Mouse (Mus musculus): Measurements from ENCODE around the gene Hdgfl2. TPM values are rescaled to one million over a fixed set of nuclear protein-coding genes. Genes with fewer than 3 reads are reported as not detected.

Hdgfl2 gene
- polyA plus RNA-seq, 1 experiment from 2014 or later = 177 TPM

- Histone ChIP-seq H3K9ac (no peak overlapping the region), H3K9me3 (replicated peaks) (no peaks in the 10 kb centered on the region), H3K4me1 (peaks cover 5% of the 10 kb centered on the region; the same call in 1 of the 2 replicates), H3K27ac (no peak overlapping the region), H3K4me2 (replicated peaks) (no peak overlapping the region), H3K36me3 (no peaks in the 10 kb centered on the region), H3K4me3 (no peak overlapping the region), H3K27me3 (0 out of 2 replicates have a peak, but pooled peaks cover 2% of the 10 kb centered on the region)
- ATAC-seq (ENCODE audit: low FRiP score) = no peak
- WGBS = 74% methylated on average over 4 of the region's 4 CpGs
These were observed 31.1 kb downstream of the Hdgfl2 start for GRCm38 (mm10) chr17:56110571-56110970.

GRCm38 (mm10) chr17:56111021-56111420 is 31.6 kb downstream of the Hdgfl2 start:
- 53% methylated on average over 1 of the region's 1 CpGs for whole genome bisulfite sequencing
- Histone ChIP-seq H3K4me2 (replicated peaks) (no peak overlapping the region), H3K27me3 (0 out of 2 replicates have a peak, but pooled peaks cover 4% of the 10 kb centered on the region), H3K9me3 (replicated peaks) (no peaks in the 10 kb centered on the region), H3K9ac (no peak overlapping the region), H3K27ac (no peak overlapping the region), H3K4me1 (peaks cover 5% of the 10 kb centered on the region; the same call in 1 of the 2 replicates), H3K4me3 (no peak overlapping the region), H3K36me3 (no peaks in the 10 kb centered on the region)
- no peak for ATAC-seq (ENCODE audit: low FRiP score)

- peaks cover 10% of the 10 kb centered on the region for H3K27me3 ChIP-seq
- ATAC-seq (ENCODE audit: low FRiP score) = no peak
- H3K9me3 ChIP-seq (replicated peaks) = no peaks in the 10 kb centered on the region
- no peak overlapping the region for H3K4me3 ChIP-seq
- WGBS = 42% methylated on average over 5 of the region's 5 CpGs
- no peak overlapping the region for H3K9ac ChIP-seq
- no peak overlapping the region for H3K4me2 ChIP-seq (replicated peaks)
- no peaks in the 10 kb centered on the region for H3K36me3 ChIP-seq
- H3K27ac ChIP-seq = no peak overlapping the region
- H3K4me1 ChIP-seq = peaks cover 6% of the 10 kb centered on the region; the same call in 1 of the 2 replicates
These were observed 32.4 kb downstream of the Hdgfl2 start for GRCm38 (mm10) chr17:56111864-56112263.

- ATAC-seq (ENCODE audit: low FRiP score) = no peak
- H3K36me3 ChIP-seq = no peaks in the 10 kb centered on the region
- H3K9ac ChIP-seq = no peak overlapping the region
- H3K27ac ChIP-seq = no peak overlapping the region
- peaks cover 17% of the 10 kb centered on the region for H3K27me3 ChIP-seq
- 69% methylated on average over 3 of the region's 3 CpGs for WGBS
- peaks cover 13% of the 10 kb centered on the region for H3K4me1 ChIP-seq
- H3K9me3 ChIP-seq (replicated peaks) = no peaks in the 10 kb centered on the region
- no peak overlapping the region for H3K4me3 ChIP-seq
- H3K4me2 ChIP-seq (replicated peaks) = no peak overlapping the region
These were observed 33.3 kb downstream of the Hdgfl2 start for GRCm38 (mm10) chr17:56112743-56113142.

- Histone ChIP-seq H3K27ac (no peak overlapping the region), H3K4me1 (peaks cover 24% of the 10 kb centered on the region), H3K9ac (no peak overlapping the region), H3K27me3 (peaks cover 50% of the 10 kb centered on the region), H3K4me2 (replicated peaks) (no peak overlapping the region), H3K4me3 (no peak overlapping the region), H3K36me3 (no peaks in the 10 kb centered on the region), H3K9me3 (replicated peaks) (no peaks in the 10 kb centered on the region)
- WGBS = 81% methylated on average over 10 of the region's 10 CpGs
- ATAC-seq (ENCODE audit: low FRiP score) = no peak
These were observed 36.8 kb downstream of the Hdgfl2 start for GRCm38 (mm10) chr17:56116193-56116592.

- Histone ChIP-seq H3K27ac (no peak within 1 kb of the TSS), H3K36me3 (no peaks in the 10 kb centered on the region)
- ATAC-seq (ENCODE audit: low FRiP score) = 0 out of 2 replicates have a peak, but pooled peaks have one; percentile 26
These were observed 37.8 kb downstream of the Hdgfl2 start, which contains the start of gene Plin5 for GRCm38 (mm10) chr17:56117251-56117710. Plin5 (minus strand) TSS chr17:56117596.

GRCm38 (mm10) chr17:56119431-56119830 is 40.0 kb downstream of the Hdgfl2 start:
- no peak for ATAC-seq (ENCODE audit: low FRiP score)
- Histone ChIP-seq H3K36me3 (peaks cover 13% of the 10 kb centered on the region), H3K4me2 (replicated peaks) (no peak overlapping the region), H3K4me3 (no peak overlapping the region), H3K27ac (no peak overlapping the region), H3K27me3 (peaks cover 82% of the 10 kb centered on the region), H3K9ac (no peak overlapping the region), H3K9me3 (replicated peaks) (peaks cover 20% of the 10 kb centered on the region), H3K4me1 (peaks cover 24% of the 10 kb centered on the region)
- 48% methylated on average over 12 of the region's 12 CpGs for WGBS

More at GRCm38 (mm10) chr17:56117251-56117710, 37.8 kb downstream of the Hdgfl2 start, which contains the start of gene Plin5:
- peak within 1 kb of the TSS; percentile 41; the same call in 1 of the 2 replicates for H3K9ac ChIP-seq
- peak within 1 kb of the TSS; percentile 55 for H3K4me2 ChIP-seq (replicated peaks)
- peak within 1 kb of the TSS; percentile 25 for H3K4me3 ChIP-seq
- H3K4me1 ChIP-seq = peaks cover 24% of the 10 kb centered on the region
- H3K9me3 ChIP-seq (replicated peaks) = peaks cover 4% of the 10 kb centered on the region
- WGBS = under 1% methylated on average over 27 of the region's 27 CpGs
- H3K27me3 ChIP-seq = peaks cover 61% of the 10 kb centered on the region

GRCm38 (mm10) chr17:56119981-56120880 is 40.8 kb downstream of the Hdgfl2 start:
- ATAC-seq (ENCODE audit: low FRiP score) = no peak
- Histone ChIP-seq H3K4me1 (peaks cover 26% of the 10 kb centered on the region), H3K36me3 (peaks cover 13% of the 10 kb centered on the region), H3K4me3 (peak overlapping the region; percentile 18), H3K4me2 (replicated peaks) (peak overlapping the region; percentile 18; the same call in 1 of the 2 replicates), H3K27me3 (peaks cover 89% of the 10 kb centered on the region), H3K27ac (no peak overlapping the region), H3K9ac (no peak overlapping the region), H3K9me3 (replicated peaks) (peaks cover 20% of the 10 kb centered on the region)
- WGBS = 9% methylated on average over 66 of the region's 66 CpGs

GRCm38 (mm10) chr17:56121826-56122225 is 42.4 kb downstream of the Hdgfl2 start, which contains the start of gene Lrg1:
Lrg1 (minus strand) TSS chr17:56122001.
- Histone ChIP-seq H3K27me3 (peaks cover 93% of the 10 kb centered on the region), H3K27ac (no peak within 1 kb of the TSS), H3K4me1 (peaks cover 26% of the 10 kb centered on the region), H3K9ac (no peak within 1 kb of the TSS), H3K4me2 (replicated peaks) (no peak within 1 kb of the TSS), H3K9me3 (replicated peaks) (peaks cover 20% of the 10 kb centered on the region), H3K4me3 (no peak within 1 kb of the TSS), H3K36me3 (peaks cover 23% of the 10 kb centered on the region)
- WGBS = 57% methylated on average over 2 of the region's 2 CpGs
- ATAC-seq (ENCODE audit: low FRiP score) = no peak

- peaks cover 34% of the 10 kb centered on the region for H3K36me3 ChIP-seq
- H3K4me1 ChIP-seq = peaks cover 18% of the 10 kb centered on the region
- ATAC-seq (ENCODE audit: low FRiP score) = no peak
These were observed 43.7 kb downstream of the Hdgfl2 start for GRCm38 (mm10) chr17:56123161-56123560.

GRCm38 (mm10) chr17:56123681-56124340 is 44.4 kb downstream of the Hdgfl2 start:
- ATAC-seq (ENCODE audit: low FRiP score) = no peak
- peaks cover 38% of the 10 kb centered on the region for H3K36me3 ChIP-seq
- no peak overlapping the region for H3K27ac ChIP-seq

More at GRCm38 (mm10) chr17:56123161-56123560, 43.7 kb downstream of the Hdgfl2 start:
- 90% methylated on average over 12 of the region's 12 CpGs for WGBS
- H3K9me3 ChIP-seq (replicated peaks) = peaks cover 20% of the 10 kb centered on the region
- no peak overlapping the region for H3K4me3 ChIP-seq
- H3K27me3 ChIP-seq = peaks cover 92% of the 10 kb centered on the region
- H3K9ac ChIP-seq = no peak overlapping the region
- H3K4me2 ChIP-seq (replicated peaks) = no peak overlapping the region
- H3K27ac ChIP-seq = no peak overlapping the region

More at GRCm38 (mm10) chr17:56123681-56124340, 44.4 kb downstream of the Hdgfl2 start:
- peaks cover 20% of the 10 kb centered on the region for H3K9me3 ChIP-seq (replicated peaks)
- H3K4me2 ChIP-seq (replicated peaks) = peak overlapping the region; percentile 53
- peaks cover 18% of the 10 kb centered on the region for H3K4me1 ChIP-seq
- H3K27me3 ChIP-seq = peaks cover 86% of the 10 kb centered on the region
- peak overlapping the region; percentile 28 for H3K4me3 ChIP-seq
- 38% methylated on average over 59 of the region's 59 CpGs for WGBS
- peak overlapping the region; percentile 51 for H3K9ac ChIP-seq

Data from hindbrain, embryonic 12.5 days (tissue).